Mouse (Mus musculus) ES-E14 (cell line): ENCODE measurements around the gene Ensa.

Experiments
- HCFC1 ChIP-seq: IDR thresholded peaks from 2 replicates; pipeline ENCODE4 v1.6.1; 2012; ENCODE audit warnings: low read length, inconsistent platforms, borderline replicate concordance; ENCODE audit not compliant: insufficient read depth
- ZNF384 ChIP-seq: IDR thresholded peaks from 2 replicates; pipeline ENCODE4 v1.6.1; 2012; ENCODE audit warnings: low read depth, low read length, inconsistent platforms

DNA sequence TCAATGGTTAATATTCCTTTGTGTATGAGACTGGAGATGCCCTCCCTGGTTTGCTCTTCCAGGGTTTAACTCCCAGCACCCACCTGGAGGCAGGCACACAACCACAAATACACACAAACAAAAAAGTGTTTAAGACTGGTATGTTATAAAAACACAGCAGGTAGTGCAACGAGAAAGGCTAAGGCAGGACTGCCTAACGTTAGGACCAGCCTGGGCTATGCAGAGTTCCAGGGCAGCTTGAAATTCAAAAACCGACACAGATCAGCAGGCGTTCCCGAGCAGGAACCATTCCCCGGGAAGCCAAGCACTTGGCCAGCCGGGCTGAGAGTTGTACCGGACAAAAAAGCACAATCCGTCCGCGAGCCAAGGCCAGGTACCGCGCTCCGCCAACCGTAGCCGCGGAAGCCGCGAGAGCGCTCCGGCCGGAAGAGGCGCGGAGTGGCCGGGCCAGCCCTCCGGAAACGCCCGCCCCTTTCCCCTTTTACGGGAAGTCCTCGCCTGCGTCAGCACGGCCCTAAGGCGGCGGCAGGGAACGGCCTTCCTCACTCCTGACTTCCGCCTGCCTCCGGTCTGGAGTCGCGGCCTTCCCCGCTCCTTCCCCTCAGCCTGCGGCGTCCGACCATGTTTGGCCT lies 33.6 kb downstream of the Ensa start, which contains the start of gene Mcl1:
- TF ChIP-seq HCFC1, result peak; percentile 64
- TF ChIP-seq ZNF384, result no peak
